Mouse (Mus musculus) liver, embryonic 14.5 days (tissue): ENCODE data around the gene Tspan32. TPM values are rescaled to one million over a fixed set of nuclear protein-coding genes. Genes with fewer than 3 reads are reported as not detected.

Experiments
- ATAC-seq: fragments of 200-750 bp; cut with Nextera tagmentation; 2 replicates; pipeline ENCODE4 v1.8.0; 2017; ENCODE audit warnings: moderate number of reproducible peaks, mild to moderate bottlenecking, moderate library complexity; ENCODE audit not compliant: insufficient read depth
- DNase-seq, 3 experiments: peaks; one replicate each; pipeline ENCODE4 v3.0.0-alpha.2; 2012 to 2013; ENCODE audit warnings: low read depth in 3 of 3, low spot score in 3 of 3
- H3K27ac ChIP-seq: fragments of 300-500 bp; sonication (generic); 2 replicates; pipeline ENCODE4 v1.5.1; 2014; ENCODE audit warnings: moderate library complexity, mild to moderate bottlenecking, control low read depth, inconsistent platforms
- H3K27me3 ChIP-seq: fragments of 300-500 bp; sonication (generic); 2 replicates; pipeline ENCODE4 v1.6.1; 2014; ENCODE audit warnings: mild to moderate bottlenecking, low read length, moderate library complexity; ENCODE audit not compliant: control insufficient read depth, insufficient read depth
- H3K36me3 ChIP-seq: fragments of 300-500 bp; sonication (generic); replicated peaks from 2 replicates; pipeline ENCODE4 v1.6.1; 2014; ENCODE audit warnings: low read depth; ENCODE audit not compliant: control insufficient read depth, insufficient read depth
- H3K4me1 ChIP-seq, 2 experiments: fragments of 200-500 bp in 1 of 2; fragments of 300-500 bp in 1 of 2; sonication (generic) in 1 of 2; replicated peaks; 2 replicates each; pipeline ENCODE4 v1.6.1; 2012 to 2014; ENCODE audit warnings: antibody characterized with exemption in 1 of 2, inconsistent platforms in 1 of 2, low read length in 1 of 2; ENCODE audit not compliant: control insufficient read depth in 2 of 2, insufficient read depth in 2 of 2
- H3K4me2 ChIP-seq: fragments of 300-500 bp; sonication (generic); 2 replicates; pipeline ENCODE4 v1.6.1; 2014; ENCODE audit warnings: low read depth, mild to moderate bottlenecking, control low read depth, moderate library complexity
- H3K4me3 ChIP-seq, 2 experiments: fragments of 200-500 bp in 1 of 2; fragments of 300-500 bp in 1 of 2; sonication (generic) in 1 of 2; 2 replicates each; pipeline ENCODE4 v1.5.1; 2012 to 2014; ENCODE audit warnings: low read depth in 2 of 2, low read length in 2 of 2, mild to moderate bottlenecking in 2 of 2, control low read depth in 1 of 2, inconsistent platforms in 1 of 2, moderate library complexity in 1 of 2; ENCODE audit not compliant: insufficient read depth in 1 of 2
- H3K9ac ChIP-seq: fragments of 300-500 bp; sonication (generic); replicated peaks from 2 replicates; pipeline ENCODE4 v1.6.1; 2014; ENCODE audit warnings: mild to moderate bottlenecking, control low read depth, moderate library complexity
- H3K9me3 ChIP-seq: fragments of 300-500 bp; sonication (generic); 2 replicates; pipeline ENCODE4 v1.6.1; 2016; ENCODE audit warnings: low read length, mixed read lengths; ENCODE audit not compliant: control insufficient read depth
- CTCF ChIP-seq: IDR thresholded peaks from 2 replicates; pipeline ENCODE4 v1.5.1; 2016; ENCODE audit warnings: antibody characterized with exemption, low read depth, control low read depth
- EP300 ChIP-seq: IDR thresholded peaks from 2 replicates; pipeline ENCODE4 v1.6.1; 2016; ENCODE audit warnings: antibody characterized with exemption, low read depth
- WGBS: fragments of 180-500 bp; shearing (Covaris S2); extraction: QIAGEN DNeasy Blood & Tissue Kit; methylation state at CpG from one replicate; pipeline ENCODE4 v1.1.7; 2014; ENCODE audit not compliant: insufficient replicate concordance; 5-methylcytosine and 5-hydroxymethylcytosine counted together
- polyA plus RNA-seq, 2 experiments: library from polyadenylated mRNA; depleted of rRNA in 1 of 2; stranded (reverse) in 1 of 2; unstranded in 1 of 2; fragments of >200 nt; fragmentation: Nextera tagmentation in 1 of 2; extraction: Ambion mirVana in 1 of 2; gene quantifications; 2 replicates each; pipeline versions ENCODE4 v1.2.1 to v1.2.3; 2012 to 2014

Gene Tspan32
- polyA plus RNA-seq, 2 experiments, result 47.7 to 78.4 TPM

- Histone ChIP-seq H3K9me3 (no peaks in the 10 kb centered on the region), H3K4me2 (peak overlapping the region; percentile 52), H3K4me1 (peaks cover 11 to 20% of the 10 kb centered on the region in 2 experiments), H3K27me3 (no peaks in the 10 kb centered on the region; the same call in 1 of the 2 replicates), H3K9ac (no peak overlapping the region; the same call in 1 of the 2 replicates), H3K36me3 (no peaks in the 10 kb centered on the region), H3K27ac (no peak overlapping the region), H3K4me3 (no peak overlapping the region)
- WGBS, result 31% methylated on average over 3 of the region's 3 CpGs
- DNase-seq, result peak; percentile 44 to 55 (median 50)
- peak; percentile 88 for ATAC-seq
- TF ChIP-seq CTCF (no peak), EP300 (peak; percentile 71)
Observed at GRCm38 (mm10) chr7:142987718-142988117, 17.1 kb upstream of the Tspan32 start.

- Histone ChIP-seq H3K27ac (peak overlapping the region; percentile 81), H3K4me2 (no peak overlapping the region), H3K27me3 (no peaks in the 10 kb centered on the region), H3K9me3 (no peaks in the 10 kb centered on the region), H3K36me3 (no peaks in the 10 kb centered on the region), H3K4me3 (no peak overlapping the region), H3K4me1 (peaks cover 31 to 38% of the 10 kb centered on the region in 2 experiments), H3K9ac (no peak overlapping the region; the same call in 1 of the 2 replicates)
- ATAC-seq (no peak), DNase-seq (no peak)
- TF ChIP-seq EP300 (no peak), CTCF (no peak)
Observed at GRCm38 (mm10) chr7:142995004-142995403, 9.8 kb upstream of the Tspan32 start.

GRCm38 (mm10) chr7:142995630-142996338 lies 9.1 kb upstream of the Tspan32 start:
- Histone ChIP-seq H3K36me3 (no peaks in the 10 kb centered on the region), H3K9me3 (no peaks in the 10 kb centered on the region), H3K4me3 (peak overlapping the region in 1 of 2 experiments; percentile 26; a peak in 3 of 4 replicates), H3K4me1 (peaks cover 31 to 38% of the 10 kb centered on the region in 2 experiments), H3K4me2 (peak overlapping the region; percentile 65), H3K27ac (peak overlapping the region; percentile 81), H3K9ac (peak overlapping the region; percentile 56), H3K27me3 (no peaks in the 10 kb centered on the region)
- WGBS, result 39% methylated on average over 3 of the region's 3 CpGs
- peak; percentile 78 for TF ChIP-seq EP300
- no peak for TF ChIP-seq CTCF
- ATAC-seq, result peak; percentile 98
- peak; percentile 62 to 67 (median 63) for DNase-seq

GRCm38 (mm10) chr7:142996998-142997397 lies 7.8 kb upstream of the Tspan32 start:
- ATAC-seq, result peak; percentile 34; the same call in 1 of the 2 replicates
- DNase-seq, result peak in 1 of 3 experiments; percentile 32
- Histone ChIP-seq H3K9me3 (no peaks in the 10 kb centered on the region), H3K27me3 (no peaks in the 10 kb centered on the region), H3K27ac (peak overlapping the region; percentile 81), H3K36me3 (no peaks in the 10 kb centered on the region), H3K4me3 (no peak overlapping the region), H3K4me1 (peaks cover 31 to 38% of the 10 kb centered on the region in 2 experiments), H3K9ac (peak overlapping the region; percentile 56; the same call in 1 of the 2 replicates), H3K4me2 (peak overlapping the region; percentile 65)
- WGBS, result 69% methylated on average over 2 of the region's 2 CpGs
- TF ChIP-seq CTCF (no peak), EP300 (no peak)

- peaks cover 33 to 39% of the 10 kb centered on the region in 2 experiments for H3K4me1 ChIP-seq
- peak overlapping the region; percentile 83 for H3K27ac ChIP-seq
- no peaks in the 10 kb centered on the region for H3K27me3 ChIP-seq
- TF ChIP-seq EP300 (no peak), CTCF (no peak)
- H3K36me3 ChIP-seq, result no peaks in the 10 kb centered on the region
- peak overlapping the region; percentile 12 for H3K9ac ChIP-seq
- peak overlapping the region; percentile 65 for H3K4me2 ChIP-seq
- DNase-seq, result no peak
- H3K9me3 ChIP-seq, result no peaks in the 10 kb centered on the region
- no peak overlapping the region for H3K4me3 ChIP-seq
- ATAC-seq, result peak; percentile 11; the same call in 1 of the 2 replicates
- WGBS, result 35% methylated on average over 3 of the region's 3 CpGs
Observed at GRCm38 (mm10) chr7:142997403-142998150, 7.3 kb upstream of the Tspan32 start.
